Mouse (Mus musculus): Measurements from ENCODE around the gene Krtap1-3. TPM values are rescaled to one million over a fixed set of nuclear protein-coding genes. Genes with fewer than 3 reads are reported as not detected.

Gene Krtap1-3
- polyA plus RNA-seq, 1 experiment from 2014 or later = not detected

DNA sequence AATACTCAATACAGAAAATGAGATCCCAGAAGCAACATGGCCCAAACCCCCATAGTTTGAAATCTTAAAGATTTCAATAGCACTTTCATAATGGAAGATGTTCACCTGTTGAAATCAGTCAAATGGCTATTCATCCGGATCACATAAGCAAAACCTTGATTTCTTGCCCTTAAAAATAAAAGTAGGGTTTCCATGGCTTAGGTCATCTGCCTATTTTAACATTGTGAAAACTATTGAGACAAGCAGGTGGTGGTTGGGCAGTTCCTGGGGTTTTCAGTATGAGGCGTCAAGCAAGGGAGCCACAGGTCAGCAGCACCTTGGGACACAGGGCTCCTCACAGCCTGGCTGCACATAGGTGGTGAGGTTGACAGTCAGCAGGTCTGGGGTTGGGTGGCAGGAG is 34.9 kb downstream of the Krtap1-3 start:
- Histone ChIP-seq H3K4me3 (replicated peaks) (no peak overlapping the region), H3K9ac (no peak overlapping the region), H3K4me1 (no peaks in the 10 kb centered on the region), H3K27me3 (peaks cover 3% of the 10 kb centered on the region; the same call in 1 of the 2 replicates), H3K9me3 (no peaks in the 10 kb centered on the region), H3K4me2 (no peak overlapping the region), H3K27ac (no peak overlapping the region), H3K36me3 (replicated peaks) (no peaks in the 10 kb centered on the region)
- no peak for ATAC-seq (ENCODE audit: low FRiP score)
- WGBS = 91% methylated on average over 2 of the region's 2 CpGs

DNA sequence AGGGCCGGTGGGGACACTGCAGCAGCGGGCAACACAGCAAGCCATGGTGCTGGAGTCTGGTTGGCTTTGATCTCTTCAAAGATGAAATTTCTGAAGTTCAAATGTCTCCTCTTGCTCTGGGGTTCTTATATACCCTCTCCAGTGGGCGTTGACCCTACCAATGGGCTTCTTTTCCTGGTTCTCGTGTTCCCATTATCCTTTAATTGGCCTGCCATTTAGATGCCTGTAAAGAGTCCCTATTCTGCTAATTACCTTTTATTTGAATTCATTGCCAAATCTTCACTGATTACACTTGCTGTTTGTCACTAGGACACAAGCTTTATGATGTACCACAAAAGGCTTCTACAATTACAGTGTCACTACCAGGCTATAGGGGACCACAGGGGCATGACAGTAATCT is 40.4 kb downstream of the Krtap1-3 start, which contains the start of gene Krtap3-3:
Krtap3-3 (minus strand) TSS at position 101 of the 400 bp plus-strand sequence.
- 64% methylated on average over 4 of the region's 4 CpGs for WGBS

DNA sequence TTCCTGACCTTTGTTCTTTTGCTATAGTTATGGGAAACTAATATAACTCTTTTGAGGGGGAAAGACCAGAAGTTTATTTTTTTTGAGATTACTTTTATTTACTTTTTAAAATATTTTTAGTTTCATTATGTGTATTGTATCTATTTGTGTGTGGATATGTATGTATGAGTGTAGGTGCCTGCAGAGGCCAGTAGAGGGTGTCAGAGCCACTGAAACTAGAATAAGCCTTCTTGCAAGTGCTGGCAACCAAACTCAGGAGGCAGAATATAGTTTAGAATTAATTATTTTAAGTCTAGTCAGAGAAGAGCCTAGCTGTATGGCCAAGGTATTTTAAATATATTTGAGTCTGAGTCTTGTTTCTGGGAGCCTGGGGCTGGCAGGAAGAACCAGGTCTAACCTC is 43.2 kb downstream of the Krtap1-3 start:
- peaks cover 11% of the 10 kb centered on the region; the same call in 1 of the 2 replicates for H3K27me3 ChIP-seq
- no peak overlapping the region for H3K27ac ChIP-seq
- no peaks in the 10 kb centered on the region for H3K4me1 ChIP-seq
- no peak overlapping the region for H3K4me2 ChIP-seq
- no peaks in the 10 kb centered on the region for H3K9me3 ChIP-seq
- H3K9ac ChIP-seq = no peak overlapping the region
- H3K4me3 ChIP-seq (replicated peaks) = no peak overlapping the region
- H3K36me3 ChIP-seq (replicated peaks) = no peaks in the 10 kb centered on the region
- no peak for ATAC-seq (ENCODE audit: low FRiP score)

More for the DNA sequence above, 40.4 kb downstream of the Krtap1-3 start, which contains the start of gene Krtap3-3:
- no peak within 1 kb of the TSS for H3K9ac ChIP-seq
- H3K36me3 ChIP-seq (replicated peaks) = no peaks in the 10 kb centered on the region
- no peaks in the 10 kb centered on the region for H3K9me3 ChIP-seq
- no peaks in the 10 kb centered on the region for H3K4me1 ChIP-seq
- no peak within 1 kb of the TSS for H3K4me3 ChIP-seq (replicated peaks)
- no peak for ATAC-seq (ENCODE audit: low FRiP score)
- H3K4me2 ChIP-seq = no peak within 1 kb of the TSS
- H3K27me3 ChIP-seq = peaks cover 11% of the 10 kb centered on the region; the same call in 1 of the 2 replicates
- no peak within 1 kb of the TSS for H3K27ac ChIP-seq

Other genes with a start within 250 kb of the Krtap1-3 start
- gene Krt27, start 240.2 kb downstream of the Krtap1-3 start, polyA plus RNA-seq (2016; fragmentation: Nextera tagmentation; extraction: Ambion mirVana) = not detected in 2 replicates
- gene Krt28, start 216.4 kb downstream of the Krtap1-3 start, polyA plus RNA-seq (2016; fragmentation: Nextera tagmentation; extraction: Ambion mirVana) = 0.38 and 0.40 TPM in 2 replicates
- gene Krt10, start 202.0 kb downstream of the Krtap1-3 start, polyA plus RNA-seq (2016; fragmentation: Nextera tagmentation; extraction: Ambion mirVana) = 40.2 and 42.4 TPM in 2 replicates
- gene Krt12, start 169.1 kb downstream of the Krtap1-3 start, polyA plus RNA-seq (2016; fragmentation: Nextera tagmentation; extraction: Ambion mirVana) = not detected in 2 replicates
- gene Krt20, start 153.2 kb downstream of the Krtap1-3 start, polyA plus RNA-seq (2016; fragmentation: Nextera tagmentation; extraction: Ambion mirVana) = 0.15 TPM in 1 of 2 replicates, not detected in the other
- 0.74 and 0.75 TPM in 2 replicates for gene Krt23, start 98.2 kb downstream of the Krtap1-3 start, polyA plus RNA-seq (2016; fragmentation: Nextera tagmentation; extraction: Ambion mirVana)
- not detected in 2 replicates for gene Krt39, start 70.0 kb downstream of the Krtap1-3 start, polyA plus RNA-seq (2016; fragmentation: Nextera tagmentation; extraction: Ambion mirVana)
- gene Krt40, start 48.2 kb downstream of the Krtap1-3 start, polyA plus RNA-seq (2016; fragmentation: Nextera tagmentation; extraction: Ambion mirVana) = not detected in 2 replicates
- gene Krtap3-3, start 40.5 kb downstream of the Krtap1-3 start, polyA plus RNA-seq (2016; fragmentation: Nextera tagmentation; extraction: Ambion mirVana) = not detected in 2 replicates
- gene Krtap3-2, start 34.5 kb downstream of the Krtap1-3 start, polyA plus RNA-seq (2016; fragmentation: Nextera tagmentation; extraction: Ambion mirVana) = not detected in 2 replicates
- not detected in 2 replicates for gene Gm11939, start 31.9 kb downstream of the Krtap1-3 start, polyA plus RNA-seq (2016; fragmentation: Nextera tagmentation; extraction: Ambion mirVana)
- not detected in 2 replicates for gene Krtap3-1, start 24.7 kb downstream of the Krtap1-3 start, polyA plus RNA-seq (2016; fragmentation: Nextera tagmentation; extraction: Ambion mirVana)
- gene Krtap1-5, start 10.3 kb downstream of the Krtap1-3 start, polyA plus RNA-seq (2016; fragmentation: Nextera tagmentation; extraction: Ambion mirVana) = not detected in 2 replicates
- not detected in 2 replicates for gene Krtap1-4, start 7.7 kb downstream of the Krtap1-3 start, polyA plus RNA-seq (2016; fragmentation: Nextera tagmentation; extraction: Ambion mirVana)
- gene Krtap9-3, start 6.8 kb upstream of the Krtap1-3 start, polyA plus RNA-seq (2016; fragmentation: Nextera tagmentation; extraction: Ambion mirVana) = not detected in 2 replicates
- not detected in 2 replicates for gene Gm11938, start 12.0 kb upstream of the Krtap1-3 start, polyA plus RNA-seq (2016; fragmentation: Nextera tagmentation; extraction: Ambion mirVana)
- not detected in 2 replicates for gene Gm11937, start 18.9 kb upstream of the Krtap1-3 start, polyA plus RNA-seq (2016; fragmentation: Nextera tagmentation; extraction: Ambion mirVana)
- gene Krtap2-4, start 23.5 kb upstream of the Krtap1-3 start, polyA plus RNA-seq (2016; fragmentation: Nextera tagmentation; extraction: Ambion mirVana) = not detected in 2 replicates
- gene Gm11562, start 29.1 kb upstream of the Krtap1-3 start, polyA plus RNA-seq (2016; fragmentation: Nextera tagmentation; extraction: Ambion mirVana) = not detected in 2 replicates
- not detected in 2 replicates for gene Krtap4-1, start 36.9 kb upstream of the Krtap1-3 start, polyA plus RNA-seq (2016; fragmentation: Nextera tagmentation; extraction: Ambion mirVana)
- not detected in 2 replicates for gene Krtap4-2, start 43.7 kb upstream of the Krtap1-3 start, polyA plus RNA-seq (2016; fragmentation: Nextera tagmentation; extraction: Ambion mirVana)
- gene Krtap4-7, start 52.8 kb upstream of the Krtap1-3 start, polyA plus RNA-seq (2016; fragmentation: Nextera tagmentation; extraction: Ambion mirVana) = not detected in 2 replicates
- gene Gm11555, start 58.9 kb upstream of the Krtap1-3 start, polyA plus RNA-seq (2016; fragmentation: Nextera tagmentation; extraction: Ambion mirVana) = not detected in 2 replicates
- not detected in 2 replicates for gene Gm11563, start 67.6 kb upstream of the Krtap1-3 start, polyA plus RNA-seq (2016; fragmentation: Nextera tagmentation; extraction: Ambion mirVana)
- gene Krtap4-6, start 74.6 kb upstream of the Krtap1-3 start, polyA plus RNA-seq (2016; fragmentation: Nextera tagmentation; extraction: Ambion mirVana) = not detected in 2 replicates
- gene Gm14190, start 99.4 kb upstream of the Krtap1-3 start, polyA plus RNA-seq (2016; fragmentation: Nextera tagmentation; extraction: Ambion mirVana) = not detected in 2 replicates
- not detected in 2 replicates for gene Gm14180, start 143.0 kb upstream of the Krtap1-3 start, polyA plus RNA-seq (2016; fragmentation: Nextera tagmentation; extraction: Ambion mirVana)
- gene Gm11595, start 181.6 kb upstream of the Krtap1-3 start, polyA plus RNA-seq (2016; fragmentation: Nextera tagmentation; extraction: Ambion mirVana) = not detected in 2 replicates
- not detected in 2 replicates for gene Krtap4-8, start 189.4 kb upstream of the Krtap1-3 start, polyA plus RNA-seq (2016; fragmentation: Nextera tagmentation; extraction: Ambion mirVana)
- not detected in 2 replicates for gene Krtap4-9, start 193.9 kb upstream of the Krtap1-3 start, polyA plus RNA-seq (2016; fragmentation: Nextera tagmentation; extraction: Ambion mirVana)
- gene Gm11596, start 202.1 kb upstream of the Krtap1-3 start, polyA plus RNA-seq (2016; fragmentation: Nextera tagmentation; extraction: Ambion mirVana) = not detected in 2 replicates
- gene Gm11569, start 207.6 kb upstream of the Krtap1-3 start, polyA plus RNA-seq (2016; fragmentation: Nextera tagmentation; extraction: Ambion mirVana) = not detected in 2 replicates
- not detected in 2 replicates for gene Gm11554, start 213.1 kb upstream of the Krtap1-3 start, polyA plus RNA-seq (2016; fragmentation: Nextera tagmentation; extraction: Ambion mirVana)
- not detected in 2 replicates for gene Krtap4-13, start 218.6 kb upstream of the Krtap1-3 start, polyA plus RNA-seq (2016; fragmentation: Nextera tagmentation; extraction: Ambion mirVana)
- gene Gm11564, start 224.3 kb upstream of the Krtap1-3 start, polyA plus RNA-seq (2016; fragmentation: Nextera tagmentation; extraction: Ambion mirVana) = not detected in 2 replicates
- not detected in 2 replicates for gene 2300003K06Rik, start 246.7 kb upstream of the Krtap1-3 start, polyA plus RNA-seq (2016; fragmentation: Nextera tagmentation; extraction: Ambion mirVana)

Data from forebrain, embryonic 12.5 days (tissue).